Mouse (Mus musculus) brain, embryonic 14.5 days (tissue): Measurements from ENCODE around the gene Col24a1. TPM values are rescaled to one million over a fixed set of nuclear protein-coding genes. Genes with fewer than 3 reads are reported as not detected.

Source experiments
- DNase-seq: peaks from one replicate; pipeline ENCODE4 v3.0.0-alpha.2; 2011; ENCODE audit warnings: low read depth
- CTCF ChIP-seq: fragments of 200-500 bp; IDR thresholded peaks from 2 replicates; pipeline ENCODE4 v1.5.1; 2012; ENCODE audit warnings: inconsistent platforms, mild to moderate bottlenecking, moderate library complexity, borderline replicate concordance; ENCODE audit not compliant: insufficient read depth, insufficient read length; ENCODE audit errors: extremely low read depth
- POLR2A ChIP-seq: fragments of 200-500 bp; IDR thresholded peaks from 2 replicates; pipeline ENCODE4 v1.6.1; 2012; ENCODE audit warnings: mild to moderate bottlenecking, inconsistent platforms, borderline replicate concordance; ENCODE audit not compliant: poor library complexity, insufficient read depth, insufficient read length, severe bottlenecking; ENCODE audit errors: extremely low read depth
- polyA plus RNA-seq: library from polyadenylated mRNA; depleted of rRNA; stranded (reverse); fragments of >200 nt; gene quantifications from 2 replicates; pipeline ENCODE4 v1.2.3, GENCODE M21; 2012

Gene Col24a1
- polyA plus RNA-seq, 1 experiment: 3.5 TPM

DNA sequence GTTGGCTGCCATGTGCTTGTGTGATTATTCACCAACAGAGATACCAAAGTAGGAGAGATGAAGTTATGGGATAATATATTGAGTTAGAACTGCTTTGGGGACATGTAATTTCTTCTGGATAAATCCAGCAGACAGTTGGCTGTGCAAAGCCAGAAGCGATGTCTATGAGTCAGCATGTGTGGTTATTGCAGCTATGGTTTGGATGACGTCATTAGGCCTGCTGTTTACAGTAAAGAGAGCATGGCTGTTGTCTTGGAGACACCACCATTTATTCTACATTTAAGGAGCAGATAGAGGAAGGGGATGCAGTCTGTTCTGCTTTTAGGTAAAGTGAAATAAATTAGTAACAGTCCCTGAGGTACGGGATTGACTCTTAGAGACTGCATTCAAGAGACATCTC, 14.9 kb downstream of the Col24a1 start:
- DNase-seq: no peak
- TF ChIP-seq POLR2A: no peak
- no peak for TF ChIP-seq CTCF

- TF ChIP-seq CTCF (no peak), POLR2A (no peak)
- peak; percentile 9 for DNase-seq
Observed at GRCm38 (mm10) chr3:145320587-145321274, 28.5 kb downstream of the Col24a1 start.

DNA sequence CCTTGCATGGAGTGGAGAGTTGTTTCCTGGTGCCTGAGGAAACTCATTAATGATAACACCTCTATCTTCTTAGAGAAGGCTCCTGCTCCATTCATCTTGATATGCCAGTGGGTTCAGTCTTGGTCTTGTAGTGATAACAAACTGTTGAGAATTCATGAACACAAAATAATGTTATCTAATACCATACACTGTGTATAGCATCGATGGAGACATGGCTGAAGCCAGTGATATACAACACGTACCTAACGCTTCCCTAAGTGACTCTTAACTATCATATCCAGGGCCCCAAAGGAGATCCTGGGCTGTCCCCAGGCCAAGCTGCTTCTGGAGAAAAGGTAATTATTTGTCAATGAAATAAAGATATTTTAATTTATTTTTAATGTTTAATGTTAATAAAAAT, 33.1 kb downstream of the Col24a1 start:
- TF ChIP-seq POLR2A (no peak), CTCF (no peak)
- no peak for DNase-seq

DNA sequence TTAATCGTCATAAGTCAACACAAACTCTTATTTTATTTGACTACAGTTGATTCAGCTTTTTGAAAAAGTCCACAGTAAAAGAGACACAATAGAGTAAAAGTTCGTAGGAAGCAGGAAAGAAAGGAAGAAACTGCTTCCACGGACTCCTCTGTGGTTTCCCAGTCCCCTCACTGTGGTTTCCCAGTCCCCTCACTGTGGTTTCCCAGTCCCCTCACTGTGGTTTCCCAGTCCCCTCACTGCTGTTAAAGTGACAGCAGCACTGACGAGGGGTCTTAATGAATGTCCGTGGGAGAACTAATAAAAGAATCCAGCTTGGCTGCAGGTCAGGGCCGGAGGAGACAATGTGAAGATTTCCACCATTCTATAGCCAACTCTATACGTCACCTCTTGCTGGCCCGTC, 39.4 kb downstream of the Col24a1 start:
- DNase-seq: no peak
- TF ChIP-seq CTCF: no peak
- TF ChIP-seq POLR2A: no peak

DNA sequence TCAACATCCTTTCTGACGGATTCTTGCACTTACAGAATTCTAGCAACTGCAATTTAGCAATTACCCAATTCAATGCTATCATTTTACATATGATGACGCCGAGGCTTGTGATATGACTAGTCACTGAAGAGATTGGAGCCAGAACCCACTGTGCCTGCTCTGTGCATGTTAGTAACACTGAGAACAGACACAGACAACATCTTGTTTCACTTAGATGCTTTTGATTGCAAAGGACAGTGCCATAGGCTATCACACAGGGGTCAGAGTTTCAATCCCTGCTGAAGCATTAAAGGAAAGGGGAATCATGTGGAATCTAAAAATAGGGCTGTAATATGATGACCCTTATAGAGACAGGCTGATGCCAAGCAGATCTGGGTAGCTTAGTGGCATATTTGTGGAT, 41.8 kb downstream of the Col24a1 start:
- DNase-seq: no peak
- TF ChIP-seq CTCF (no peak), POLR2A (no peak)

GRCm38 (mm10) chr3:145337161-145337560, 44.9 kb downstream of the Col24a1 start:
- TF ChIP-seq POLR2A: no peak
- peak; percentile 24 for DNase-seq

GRCm38 (mm10) chr3:145339851-145340499, 47.7 kb downstream of the Col24a1 start:
- no peak for TF ChIP-seq POLR2A
- no peak for TF ChIP-seq CTCF

DNA sequence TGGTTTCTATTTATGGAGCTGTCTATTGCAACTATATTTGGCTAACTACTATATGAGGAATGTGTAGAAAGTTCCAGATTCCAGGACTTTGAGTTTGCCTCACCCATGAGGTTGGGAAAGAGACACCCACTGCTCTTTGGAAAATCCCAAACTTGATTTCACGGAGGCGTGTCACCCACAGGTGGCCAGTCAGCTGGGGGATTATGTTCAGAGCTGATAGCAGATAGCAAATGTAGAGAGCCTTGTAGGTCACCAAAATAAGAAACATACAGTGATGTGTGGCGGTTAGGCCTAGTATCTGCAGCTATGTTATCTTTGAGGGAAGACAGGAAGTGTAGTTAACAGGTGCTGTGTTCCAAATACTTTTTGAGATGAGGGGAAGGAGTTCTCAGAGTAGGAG, 56.4 kb downstream of the Col24a1 start:
- no peak for DNase-seq
- no peak for TF ChIP-seq POLR2A
- no peak for TF ChIP-seq CTCF

More at GRCm38 (mm10) chr3:145339851-145340499, 47.7 kb downstream of the Col24a1 start:
- no peak for DNase-seq

GRCm38 (mm10) chr3:145353951-145354350, 61.7 kb downstream of the Col24a1 start:
- DNase-seq: no peak
- TF ChIP-seq POLR2A (no peak), CTCF (no peak)

DNA sequence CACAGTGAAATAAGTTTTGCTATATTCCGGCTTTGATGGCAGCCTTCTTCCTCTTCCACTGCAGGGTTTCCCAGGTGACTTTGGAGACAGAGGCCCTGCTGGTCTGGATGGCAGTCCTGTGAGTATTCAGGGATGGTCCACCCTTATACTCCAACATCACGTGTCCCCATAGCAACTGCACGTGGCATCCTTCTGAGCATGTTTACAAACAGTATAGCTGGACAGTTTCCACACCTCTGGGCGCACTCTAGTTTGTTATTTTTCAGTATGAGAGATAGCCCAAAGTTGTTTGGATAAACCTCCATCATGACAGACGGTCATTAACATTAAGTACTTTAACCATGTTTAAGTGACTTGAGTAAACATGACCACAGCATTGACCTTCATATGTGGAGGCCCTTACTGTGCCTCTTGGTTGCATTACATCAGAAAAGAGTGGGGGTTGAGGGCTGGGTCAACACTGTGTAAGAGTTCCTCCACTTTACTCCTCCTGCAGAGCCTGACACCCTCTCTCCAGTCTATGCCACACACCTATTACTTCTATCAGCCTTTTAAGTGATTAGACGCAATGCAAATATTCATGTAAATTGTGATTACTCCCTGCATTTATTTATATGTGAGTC, 64.7 kb downstream of the Col24a1 start:
- DNase-seq: no peak
- TF ChIP-seq POLR2A (no peak), CTCF (no peak)

DNA sequence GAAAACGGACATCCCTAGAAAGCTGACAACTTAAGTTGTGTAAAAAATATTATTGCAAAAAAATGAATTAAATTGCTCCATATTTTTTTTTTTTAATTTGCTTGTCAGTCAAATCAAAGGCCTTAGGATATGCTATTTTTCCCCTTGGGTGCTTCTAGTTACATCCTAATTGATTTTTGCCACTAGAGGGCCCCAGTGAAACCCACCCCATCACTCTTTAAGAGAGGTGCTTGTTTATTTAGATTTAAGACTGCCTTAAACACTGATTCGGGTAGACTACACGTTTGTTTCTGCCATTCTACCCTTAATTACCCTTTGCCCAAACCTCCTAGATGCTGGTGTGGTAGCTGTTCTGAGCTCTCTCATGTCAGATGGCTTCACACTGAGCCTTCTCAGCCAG, 73.0 kb downstream of the Col24a1 start:
- DNase-seq: peak; percentile 33
- no peak for TF ChIP-seq POLR2A
- no peak; the same call in 1 of the 2 replicates for TF ChIP-seq CTCF
